Comparison of ENCODE assay signal across 9 mouse cellular contexts in the genomic region with DNA sequence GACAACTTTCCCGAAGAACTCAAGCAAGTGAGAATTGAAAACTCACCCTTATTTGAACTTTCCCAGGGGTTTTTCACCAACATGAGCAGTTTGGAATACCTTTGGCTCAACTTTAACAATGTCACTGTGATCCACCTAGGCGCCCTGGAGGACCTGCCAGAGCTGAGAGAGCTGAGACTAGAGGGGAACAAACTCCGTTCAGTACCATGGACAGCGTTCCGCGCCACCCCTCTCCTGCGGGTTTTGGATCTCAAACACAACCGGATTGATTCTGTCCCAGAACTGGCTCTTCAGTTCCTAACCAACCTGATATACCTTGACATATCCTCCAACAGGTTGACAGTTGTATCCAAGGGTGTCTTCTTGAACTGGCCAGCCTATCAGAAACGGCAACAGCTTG. TPM values are rescaled to one million over a fixed set of nuclear protein-coding genes. Genes with fewer than 3 reads are reported as not detected.
A peak's percentile ranks its signal among the peaks of the same experiment; 100 is the strongest.
DNase-seq lines count a peak whose midpoint lies in the region; ATAC-seq and TF ChIP-seq lines count a peak whose summit lies in the region.
"Had no signal": no experiment of that assay in that cellular context is flagged by ENCODE, and none has a peak within 500 bp of the region (broad histone marks: within the 10 kb centered on the region; RNA-seq: fewer than 3 reads in every experiment).

No protein-coding gene starts in this region.

- H3K9ac ChIP-seq in heart, adult 2 months (ENCODE audit: low read depth, low read length) = no peak overlapping the region
- no peak overlapping the region for H3K9ac ChIP-seq in heart, embryonic 11.5 days (ENCODE audit: low read depth, low read length)
- no peak overlapping the region for H3K9ac ChIP-seq in kidney, embryonic 14.5 days (ENCODE audit: low read depth, low read length)

- no peak for TF ChIP-seq EP300 in heart, adult 2 months (IDR thresholded peaks at IDR 0.05; ENCODE audit: insufficient read depth, low read depth, low read length)

- ATAC-seq in heart, embryonic 11.5 days (replicated peaks; ENCODE audit: insufficient number of reproducible peaks, low FRiP score, low TSS enrichment) = no peak
- ATAC-seq in kidney, embryonic 14.5 days (ENCODE audit: low FRiP score, low TSS enrichment) = peak; percentile 66; the same call in 1 of the 2 replicates

- H3K36me3 ChIP-seq in heart, adult 2 months (ENCODE audit: control insufficient read depth, insufficient read depth, low read length) = no peaks in the 10 kb centered on the region
- H3K36me3 ChIP-seq in heart, embryonic 11.5 days (ENCODE audit: control insufficient read depth, insufficient read depth, low read length) = no peaks in the 10 kb centered on the region
- no peaks in the 10 kb centered on the region for H3K36me3 ChIP-seq in kidney, embryonic 14.5 days (ENCODE audit: control insufficient read depth, insufficient read depth, low read length)

- H3K9me3 ChIP-seq in heart, embryonic 11.5 days (replicated peaks; ENCODE audit: control insufficient read depth, low read length) = no peaks in the 10 kb centered on the region
- no peaks in the 10 kb centered on the region for H3K9me3 ChIP-seq in kidney, embryonic 14.5 days (ENCODE audit: control insufficient read depth, low read length)

- intact Hi-C loops in heart, adult 2 months (cut with DNase I) = no loop called here

- H3K4me1 ChIP-seq in heart, adult 2 months (ENCODE audit: control insufficient read depth, insufficient read depth, low read length) = no peaks in the 10 kb centered on the region
- H3K4me1 ChIP-seq in heart, embryonic 11.5 days (ENCODE audit: control insufficient read depth, insufficient read depth, low read length) = no peaks in the 10 kb centered on the region
- H3K4me1 ChIP-seq in kidney, embryonic 14.5 days (ENCODE audit: control insufficient read depth, insufficient read depth, low read length) = no peaks in the 10 kb centered on the region

- no peak overlapping the region for H3K27ac ChIP-seq in heart, adult 2 months
- H3K27ac ChIP-seq in heart, embryonic 11.5 days (ENCODE audit: low read depth, low read length) = no peak overlapping the region
- H3K27ac ChIP-seq in kidney, embryonic 14.5 days (ENCODE audit: low read depth, low read length) = no peak overlapping the region

- DNase-seq in heart, adult 2 months = peak; percentile 17 to 30
- DNase-seq in ES-CJ7 (ENCODE audit: low read depth, low spot score) = peak; percentile 71
- peak; percentile 38 for DNase-seq in brain, embryonic 14.5 days (ENCODE audit: low read depth)
- peak; percentile 61 for DNase-seq in ovary, postnatal 14 days (ENCODE audit: low spot score)
- no peak for DNase-seq in T-cell, adult 2 months (ENCODE audit: low spot score)
- no peak for DNase-seq in right cerebral cortex, adult 2 months (ENCODE audit: low spot score in 2 of 2)

- no peak for TF ChIP-seq CTCF in heart, adult 2 months (IDR thresholded peaks at IDR 0.05)
- no peak for TF ChIP-seq CTCF in brain, embryonic 14.5 days (IDR thresholded peaks at IDR 0.05; ENCODE audit: borderline replicate concordance, extremely low read depth, insufficient read depth, insufficient read length)

- WGBS in heart, adult 2 months = 16% methylated on average over 9 of the region's 9 CpGs
- 18% methylated on average over 9 of the region's 9 CpGs for WGBS in heart, embryonic 11.5 days (ENCODE audit: insufficient replicate concordance)
- WGBS in kidney, embryonic 14.5 days = 16% methylated on average over 9 of the region's 9 CpGs

- H3K4me2 ChIP-seq in heart, embryonic 11.5 days = no peak overlapping the region
- no peak overlapping the region for H3K4me2 ChIP-seq in kidney, embryonic 14.5 days (replicated peaks; ENCODE audit: low read depth, low read length)

- H3K27me3 ChIP-seq in heart, adult 2 months (ENCODE audit: control insufficient read depth, insufficient read depth, low read length) = no peaks in the 10 kb centered on the region
- no peaks in the 10 kb centered on the region for H3K27me3 ChIP-seq in heart, embryonic 11.5 days (ENCODE audit: control insufficient read depth, insufficient read depth, low read length)
- H3K27me3 ChIP-seq in kidney, embryonic 14.5 days (ENCODE audit: control insufficient read depth, insufficient read depth, low read length) = no peaks in the 10 kb centered on the region

- no peak overlapping the region for H3K4me3 ChIP-seq in heart, adult 2 months
- no peak overlapping the region for H3K4me3 ChIP-seq in heart, embryonic 11.5 days (ENCODE audit: low read depth, low read length)
- H3K4me3 ChIP-seq in kidney, embryonic 14.5 days (ENCODE audit: low read length) = no peak overlapping the region

- no peaks in the 10 kb centered on the region for H3K79me2 ChIP-seq in heart, adult 2 months (replicated peaks; ENCODE audit: control insufficient read depth, insufficient read depth, low read length)

- TF ChIP-seq POLR2A in heart, adult 2 months (IDR thresholded peaks at IDR 0.05; ENCODE audit: insufficient read depth, low read depth, low read length) = no peak
- TF ChIP-seq POLR2A in brain, embryonic 14.5 days (IDR thresholded peaks at IDR 0.05; ENCODE audit: borderline replicate concordance, extremely low read depth, insufficient read depth, insufficient read length, poor library complexity, severe bottlenecking) = no peak

RNA-seq across cellular contexts. Expression of gene Lrit2, which starts 0.8 kb away (rescaled TPM):
- total RNA-seq in heart, adult 2 months (2021) = not detected
- polyA plus RNA-seq in heart, adult 2 months (2012; rRNA removed) = not detected in 2 replicates
- not detected in 2 replicates for polyA plus RNA-seq in heart, embryonic 11.5 days (2014; fragmentation: Nextera tagmentation; extraction: Ambion mirVana)
- polyA plus RNA-seq in brain, embryonic 14.5 days (2012; rRNA removed) = not detected in 2 replicates
- polyA plus RNA-seq in kidney, embryonic 14.5 days (2014; fragmentation: Nextera tagmentation; extraction: Ambion mirVana) = not detected in 2 replicates
- total RNA-seq: left cerebral cortex, postnatal 14 days had no signal

RNA-seq across cellular contexts. Expression of gene Lrit1, which starts 13.9 kb away (rescaled TPM):
- not detected for total RNA-seq in heart, adult 2 months (2021)
- polyA plus RNA-seq in heart, adult 2 months (2012; rRNA removed) = not detected in 2 replicates
- polyA plus RNA-seq in heart, embryonic 11.5 days (2014; fragmentation: Nextera tagmentation; extraction: Ambion mirVana) = not detected in 2 replicates
- 0.03 TPM in 1 of 2 replicates, not detected in the other for polyA plus RNA-seq in brain, embryonic 14.5 days (2012; rRNA removed)
- not detected in 2 replicates for polyA plus RNA-seq in kidney, embryonic 14.5 days (2014; fragmentation: Nextera tagmentation; extraction: Ambion mirVana)

RNA-seq across cellular contexts. Expression of gene Rgr, which starts 19.8 kb away (rescaled TPM):
- not detected for total RNA-seq in heart, adult 2 months (2021)
- polyA plus RNA-seq in heart, adult 2 months (2012; rRNA removed) = not detected in 2 replicates
- polyA plus RNA-seq in heart, embryonic 11.5 days (2014; fragmentation: Nextera tagmentation; extraction: Ambion mirVana) = not detected in 2 replicates
- 0.13 TPM in 1 of 2 replicates, not detected in the other for polyA plus RNA-seq in brain, embryonic 14.5 days (2012; rRNA removed)
- polyA plus RNA-seq in kidney, embryonic 14.5 days (2014; fragmentation: Nextera tagmentation; extraction: Ambion mirVana) = not detected in 2 replicates
- total RNA-seq: left cerebral cortex, postnatal 14 days had no signal

RNA-seq across cellular contexts. Expression of gene Cdhr1, which starts 29.6 kb away (rescaled TPM):
- under 1 TPM in 1 of 2 experiments, not detected in 1; 0.08 TPM for total RNA-seq in heart, adult 2 months (2021)
- polyA plus RNA-seq in heart, adult 2 months (2012; rRNA removed) = 0.06 and 0.16 TPM in 2 replicates
- polyA plus RNA-seq in heart, embryonic 11.5 days (2014; fragmentation: Nextera tagmentation; extraction: Ambion mirVana) = 0.13 and 0.41 TPM in 2 replicates
- polyA plus RNA-seq in brain, embryonic 14.5 days (2012; rRNA removed) = 2.2 and 3.0 TPM in 2 replicates
- polyA plus RNA-seq in kidney, embryonic 14.5 days (2014; fragmentation: Nextera tagmentation; extraction: Ambion mirVana) = 3.8 and 5.6 TPM in 2 replicates

RNA-seq across cellular contexts. Expression of gene 2610528A11Rik, which starts 45.3 kb away (rescaled TPM):
- not detected for total RNA-seq in heart, adult 2 months (2021)
- polyA plus RNA-seq in heart, adult 2 months (2012; rRNA removed) = 0.27 TPM in 1 of 2 replicates, not detected in the other
- 1.2 and 1.5 TPM in 2 replicates for polyA plus RNA-seq in heart, embryonic 11.5 days (2014; fragmentation: Nextera tagmentation; extraction: Ambion mirVana)
- polyA plus RNA-seq in brain, embryonic 14.5 days (2012; rRNA removed) = 0.31 and 0.69 TPM in 2 replicates
- 0.69 and 0.81 TPM in 2 replicates for polyA plus RNA-seq in kidney, embryonic 14.5 days (2014; fragmentation: Nextera tagmentation; extraction: Ambion mirVana)

Comparison
In these comparisons a context has a peak if more than half of its experiments do, and no peak if none do; other contexts are left out.
1. DNase-seq: peak in heart, adult 2 months (2 of 2), ES-CJ7 (single experiment), brain, embryonic 14.5 days (single experiment) and ovary, postnatal 14 days (single experiment); none in T-cell, adult 2 months (single experiment) and right cerebral cortex, adult 2 months (0 of 2).